Mouse (Mus musculus) G1E (cell line): ENCODE data around the gene Fpgs. TPM values are rescaled to one million over a fixed set of nuclear protein-coding genes. Genes with fewer than 3 reads are reported as not detected.

ENCODE experiments used
- ATAC-seq: 2 replicates; pipeline ENCODE4 v1.8.0; 2016; ENCODE audit warnings: mild to moderate bottlenecking; ENCODE audit not compliant: insufficient number of reproducible peaks, poor library complexity, low FRiP score, severe bottlenecking; ENCODE audit errors: extremely low read depth
- DNase-seq: peaks from one replicate; pipeline ENCODE4 v3.0.0; 2012; ENCODE audit warnings: low spot score
- H3K27me3 ChIP-seq: 2 replicates; pipeline ENCODE4 v1.6.1; 2012; ENCODE audit warnings: mild to moderate bottlenecking, low read length, inconsistent platforms; ENCODE audit not compliant: insufficient read depth
- H3K36me3 ChIP-seq: replicated peaks from 2 replicates; pipeline ENCODE3; 2012; ENCODE audit warnings: mild to moderate bottlenecking, inconsistent platforms
- H3K4me1 ChIP-seq: 2 replicates; pipeline ENCODE4 v1.6.1; 2012; ENCODE audit warnings: low read depth, low read length, inconsistent platforms, mixed read lengths; ENCODE audit not compliant: insufficient read depth
- H3K4me3 ChIP-seq: 2 replicates; pipeline ENCODE4 v1.5.1; 2012; ENCODE audit warnings: low read depth, mild to moderate bottlenecking, inconsistent platforms, low read length, moderate library complexity, mixed read lengths
- H3K9me3 ChIP-seq: replicated peaks from 2 replicates; pipeline ENCODE4 v1.6.1; 2012; ENCODE audit warnings: inconsistent platforms
- CTCF ChIP-seq: IDR thresholded peaks from 2 replicates; pipeline ENCODE4 v1.5.1; 2012; ENCODE audit warnings: low read depth, low read length, inconsistent platforms, mixed read lengths
- GATA1 ChIP-seq: IDR thresholded peaks from 2 replicates; pipeline ENCODE4 v1.6.1; 2012; ENCODE audit warnings: borderline replicate concordance, low read length, inconsistent platforms, mixed read lengths
- GATA2 ChIP-seq: IDR thresholded peaks from 2 replicates; pipeline ENCODE4 v1.6.1; 2012; ENCODE audit warnings: low read depth, low read length, inconsistent platforms, borderline replicate concordance
- POLR2AphosphoS5 ChIP-seq: IDR thresholded peaks from 2 replicates; pipeline ENCODE4 v1.6.1; 2012; ENCODE audit warnings: low read depth, low read length, inconsistent platforms; ENCODE audit not compliant: insufficient replicate concordance
- TAL1 ChIP-seq: conservative IDR thresholded peaks from 2 replicates; pipeline ENCODE4 v1.6.1; 2012; ENCODE audit warnings: low read depth, low read length, inconsistent platforms, mixed read lengths
- polyA plus RNA-seq: library from polyadenylated mRNA; stranded (reverse); fragments of >175 nt; gene quantifications from 2 replicates; pipeline ENCODE4 v1.2.3, GENCODE M21; 2012
- total RNA-seq, 2 experiments: library from RNA; stranded (forward) in 1 of 2; stranded (reverse) in 1 of 2; fragments of 200-1000 nt in 1 of 2; fragments of >200 nt in 1 of 2; fragmentation: Nextera tagmentation in 1 of 2; gene quantifications; 2 replicates each; pipeline ENCODE4 v1.2.3; 2014 to 2017

The Fpgs gene
- total and polyA plus RNA-seq, 3 experiments: 12.8 to 81.4 (median 14.7) TPM

GRCm38 (mm10) chr2:32736306-32736829, 32.4 kb upstream of the Fpgs start:
- no peak overlapping the region for H3K4me3 ChIP-seq
- no peaks in the 10 kb centered on the region for H3K9me3 ChIP-seq
- H3K4me1 ChIP-seq: peaks cover 5% of the 10 kb centered on the region; the same call in 1 of the 2 replicates
- no peak for TF ChIP-seq CTCF
- H3K27me3 ChIP-seq: peaks cover 71% of the 10 kb centered on the region
- H3K36me3 ChIP-seq: no peaks in the 10 kb centered on the region
- no peak for DNase-seq
- ATAC-seq: no peak

- Histone ChIP-seq H3K4me1 (peaks cover 4% of the 10 kb centered on the region; the same call in 1 of the 2 replicates), H3K27me3 (peaks cover 68% of the 10 kb centered on the region), H3K36me3 (no peaks in the 10 kb centered on the region), H3K4me3 (no peak overlapping the region), H3K9me3 (no peaks in the 10 kb centered on the region)
- TF ChIP-seq POLR2AphosphoS5 (no peak), GATA1 (no peak), GATA2 (no peak), CTCF (no peak), TAL1 (no peak)
- DNase-seq (no peak), ATAC-seq (no peak)
Observed at GRCm38 (mm10) chr2:32734933-32735332, 31.0 kb upstream of the Fpgs start.

GRCm38 (mm10) chr2:32734480-32734879, 30.5 kb upstream of the Fpgs start:
- TF ChIP-seq GATA2: no peak
- TF ChIP-seq CTCF: no peak
- no peak for TF ChIP-seq GATA1
- TF ChIP-seq TAL1: no peak
- TF ChIP-seq POLR2AphosphoS5: no peak
- DNase-seq (no peak), ATAC-seq (no peak)
- Histone ChIP-seq H3K4me1 (peaks cover 4% of the 10 kb centered on the region; the same call in 1 of the 2 replicates), H3K27me3 (peaks cover 68% of the 10 kb centered on the region), H3K9me3 (no peaks in the 10 kb centered on the region), H3K4me3 (no peak overlapping the region), H3K36me3 (no peaks in the 10 kb centered on the region)

- Histone ChIP-seq H3K27me3 (peaks cover 71% of the 10 kb centered on the region), H3K4me3 (no peak overlapping the region), H3K9me3 (no peaks in the 10 kb centered on the region), H3K36me3 (no peaks in the 10 kb centered on the region), H3K4me1 (peaks cover 7% of the 10 kb centered on the region)
- no peak for DNase-seq
- ATAC-seq: no peak
- TF ChIP-seq POLR2AphosphoS5 (no peak), GATA2 (no peak), CTCF (no peak), TAL1 (no peak), GATA1 (no peak)
Observed at GRCm38 (mm10) chr2:32732695-32733094, 28.8 kb upstream of the Fpgs start.

- TF ChIP-seq GATA1: no peak
- no peak for TF ChIP-seq TAL1
- TF ChIP-seq CTCF: no peak
- TF ChIP-seq GATA2: no peak
- no peak for TF ChIP-seq POLR2AphosphoS5
Observed at GRCm38 (mm10) chr2:32731911-32732310, 28.0 kb upstream of the Fpgs start.

GRCm38 (mm10) chr2:32730854-32731253, 26.9 kb upstream of the Fpgs start:
- H3K9me3 ChIP-seq: no peaks in the 10 kb centered on the region
- DNase-seq (no peak), ATAC-seq (no peak)
- H3K4me1 ChIP-seq: peaks cover 15% of the 10 kb centered on the region
- peaks cover 63% of the 10 kb centered on the region for H3K27me3 ChIP-seq
- no peaks in the 10 kb centered on the region for H3K36me3 ChIP-seq
- no peak overlapping the region for H3K4me3 ChIP-seq
- TF ChIP-seq CTCF (no peak), POLR2AphosphoS5 (no peak), GATA2 (no peak), GATA1 (no peak), TAL1 (no peak)

More at GRCm38 (mm10) chr2:32731911-32732310, 28.0 kb upstream of the Fpgs start:
- Histone ChIP-seq H3K27me3 (peaks cover 66% of the 10 kb centered on the region), H3K9me3 (no peaks in the 10 kb centered on the region), H3K36me3 (no peaks in the 10 kb centered on the region), H3K4me1 (peaks cover 15% of the 10 kb centered on the region), H3K4me3 (no peak overlapping the region)
- ATAC-seq (no peak), DNase-seq (no peak)

- TF ChIP-seq GATA2 (no peak), CTCF (no peak), POLR2AphosphoS5 (no peak), TAL1 (no peak), GATA1 (no peak)
- Histone ChIP-seq H3K27me3 (peaks cover 65% of the 10 kb centered on the region), H3K4me1 (peaks cover 11% of the 10 kb centered on the region), H3K9me3 (no peaks in the 10 kb centered on the region), H3K4me3 (no peak overlapping the region), H3K36me3 (no peaks in the 10 kb centered on the region)
- DNase-seq (no peak), ATAC-seq (no peak)
Observed at GRCm38 (mm10) chr2:32729547-32729946, 25.6 kb upstream of the Fpgs start.
